Mouse (Mus musculus) stomach, embryonic 14.5 days (tissue): ENCODE measurements around the gene Vps45. TPM values are rescaled to one million over a fixed set of nuclear protein-coding genes. Genes with fewer than 3 reads are reported as not detected.

ENCODE experiments used
- ATAC-seq: fragments of 200-750 bp; cut with Nextera tagmentation; 2 replicates; pipeline ENCODE4 v1.8.0; 2017; ENCODE audit warnings: low read depth, moderate TSS enrichment; ENCODE audit not compliant: insufficient number of reproducible peaks, insufficient read depth, low FRiP score
- H3K27ac ChIP-seq: fragments of 300-500 bp; sonication (generic); 2 replicates; pipeline ENCODE4 v1.5.1; 2014; ENCODE audit warnings: mild to moderate bottlenecking, low read length, moderate library complexity, mixed read lengths
- H3K27me3 ChIP-seq: fragments of 300-500 bp; sonication (generic); 2 replicates; pipeline ENCODE4 v1.6.1; 2014; ENCODE audit warnings: low read length, control low read depth, mixed read lengths; ENCODE audit not compliant: control insufficient read depth, insufficient read depth
- H3K36me3 ChIP-seq: fragments of 300-500 bp; sonication (generic); 2 replicates; pipeline ENCODE4 v1.6.1; 2014; ENCODE audit warnings: mild to moderate bottlenecking, control low read depth, low read length, moderate library complexity, mixed read lengths; ENCODE audit not compliant: control insufficient read depth, insufficient read depth
- H3K4me1 ChIP-seq: fragments of 300-500 bp; sonication (generic); 2 replicates; pipeline ENCODE4 v1.6.1; 2014; ENCODE audit warnings: low read length, control low read depth, mixed read lengths; ENCODE audit not compliant: control insufficient read depth, insufficient read depth
- H3K4me2 ChIP-seq: fragments of 300-500 bp; sonication (generic); replicated peaks from 2 replicates; pipeline ENCODE4 v1.6.1; 2014; ENCODE audit warnings: low read depth, low read length, control low read depth
- H3K4me3 ChIP-seq: fragments of 300-500 bp; sonication (generic); 2 replicates; pipeline ENCODE4 v1.5.1; 2014; ENCODE audit warnings: low read depth, low read length, control low read depth
- H3K9ac ChIP-seq: fragments of 300-500 bp; sonication (generic); replicated peaks from 2 replicates; pipeline ENCODE4 v1.6.1; 2014; ENCODE audit warnings: low read depth, mild to moderate bottlenecking, control low read depth, low read length, moderate library complexity, mixed read lengths
- H3K9me3 ChIP-seq: fragments of 300-500 bp; sonication (generic); 2 replicates; pipeline ENCODE4 v1.6.1; 2016; ENCODE audit warnings: low read depth, low read length, control low read depth; ENCODE audit not compliant: control insufficient read depth
- WGBS: fragments of 180-500 bp; shearing (Covaris S2); extraction: QIAGEN DNeasy Blood & Tissue Kit; methylation state at CpG from one replicate; pipeline ENCODE4 v1.1.7; 2014; 5-methylcytosine and 5-hydroxymethylcytosine counted together
- polyA plus RNA-seq: library from polyadenylated mRNA; unstranded; fragments of >200 nt; fragmentation: Nextera tagmentation; extraction: Ambion mirVana; gene quantifications from 2 replicates; pipeline ENCODE4 v1.2.1, GENCODE M21; 2014

The Vps45 gene
- polyA plus RNA-seq: 22.5 and 26.8 TPM in 2 replicates

DNA sequence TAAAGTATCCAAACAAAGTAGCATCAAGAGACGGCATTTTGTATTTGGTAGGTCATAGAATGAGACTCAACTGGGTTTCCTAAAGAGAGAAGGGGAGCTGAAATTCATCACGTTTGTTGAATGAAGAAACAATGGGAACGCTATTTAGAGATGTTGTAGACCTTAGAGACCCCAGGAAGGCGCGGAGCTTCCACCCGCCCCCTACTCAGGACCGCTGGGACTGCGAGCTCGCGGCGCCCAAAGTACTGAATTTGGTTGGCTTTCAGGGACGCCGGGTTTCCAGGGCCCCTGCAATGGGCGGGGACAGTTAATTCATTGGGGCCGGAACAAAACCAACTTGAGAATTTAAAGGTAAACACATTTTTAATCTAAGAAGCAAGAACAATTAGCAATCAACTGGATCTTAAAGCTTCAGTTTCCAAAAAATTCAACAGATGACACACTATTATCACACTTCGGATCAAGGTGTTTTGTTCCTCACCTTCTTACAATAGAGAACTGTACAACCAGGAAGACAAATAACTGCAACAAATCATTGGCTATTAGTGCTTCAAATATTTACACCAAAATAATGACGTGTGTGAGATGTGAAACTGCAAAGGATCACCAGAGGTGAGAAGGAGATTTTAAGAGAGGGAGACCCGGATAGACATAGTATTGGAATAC is at the start of gene Vps45:
Gene Vps45, minus strand, starts transcription at position 236 of the 666 bp plus-strand sequence.
- ATAC-seq: peak; percentile 66; the same call in 1 of the 2 replicates
- Histone ChIP-seq H3K27ac (peak within 1 kb of the TSS; percentile 87), H3K4me2 (peak within 1 kb of the TSS; percentile 74), H3K4me1 (no peaks in the 10 kb centered on the region; the same call in 1 of the 2 replicates), H3K9me3 (no peaks in the 10 kb centered on the region), H3K27me3 (no peaks in the 10 kb centered on the region), H3K4me3 (peak within 1 kb of the TSS; percentile 67), H3K9ac (peak within 1 kb of the TSS; percentile 61), H3K36me3 (no peaks in the 10 kb centered on the region)
- 2% methylated on average over 18 of the region's 18 CpGs for WGBS

DNA sequence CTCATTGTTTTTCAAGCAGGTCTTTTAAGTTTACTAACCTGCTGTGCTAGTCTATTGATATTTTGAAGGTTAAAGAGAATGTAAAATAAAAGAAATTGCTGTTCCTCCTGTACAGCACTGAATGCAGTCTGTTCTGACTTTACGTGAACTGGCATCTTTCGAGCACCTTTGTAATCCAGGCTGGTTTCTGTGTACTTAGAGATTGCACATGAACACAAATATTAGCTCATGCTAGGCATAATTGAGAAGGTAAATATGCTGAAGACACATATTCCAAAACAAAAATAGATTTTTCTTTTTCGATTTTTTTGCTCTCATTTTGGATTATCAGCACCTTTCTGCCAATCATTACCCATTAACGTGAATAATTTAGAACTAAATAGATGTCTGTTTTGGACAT is 47.9 kb upstream of the Vps45 start:
- no peaks in the 10 kb centered on the region for H3K36me3 ChIP-seq
- peak overlapping the region; percentile 57 for H3K4me2 ChIP-seq
- peaks cover 10% of the 10 kb centered on the region; the same call in 1 of the 2 replicates for H3K4me1 ChIP-seq
- 76% methylated on average over 4 of the region's 4 CpGs for WGBS
- no peak for ATAC-seq
- no peak overlapping the region for H3K27ac ChIP-seq
- H3K9ac ChIP-seq: no peak overlapping the region
- no peaks in the 10 kb centered on the region for H3K9me3 ChIP-seq
- H3K4me3 ChIP-seq: peak overlapping the region; percentile 87; the same call in 1 of the 2 replicates
- H3K27me3 ChIP-seq: no peaks in the 10 kb centered on the region

DNA sequence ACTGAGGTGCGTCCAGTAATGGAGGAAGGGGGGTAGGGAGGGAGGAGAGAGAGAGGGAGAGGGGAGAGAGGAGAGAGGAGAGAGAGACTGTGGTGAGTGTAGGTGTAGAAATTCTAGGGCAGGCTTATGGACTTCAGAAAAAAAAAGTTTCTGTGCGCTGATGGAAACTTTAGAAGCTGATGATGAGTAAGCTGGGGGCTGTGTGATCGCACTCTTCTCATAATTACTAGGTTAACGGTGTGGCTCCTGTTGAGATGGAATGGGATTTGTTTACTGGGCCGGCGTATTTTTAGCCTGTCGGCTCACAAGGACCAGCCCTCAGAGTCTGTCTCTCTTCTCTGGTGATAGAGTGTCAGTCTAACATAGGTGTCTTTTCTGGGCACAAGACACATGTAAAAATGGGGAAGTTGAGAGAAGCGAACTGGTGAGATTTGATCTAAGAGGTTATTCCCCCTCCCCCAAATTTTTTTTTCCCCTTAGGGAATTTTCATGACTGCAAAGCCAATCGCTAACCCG is 47.0 kb upstream of the Vps45 start:
- 8% methylated on average over 10 of the region's 10 CpGs for WGBS
- no peak for ATAC-seq
- Histone ChIP-seq H3K4me2 (peak overlapping the region; percentile 57), H3K27me3 (no peaks in the 10 kb centered on the region), H3K9ac (peak overlapping the region; percentile 89), H3K27ac (peak overlapping the region; percentile 93; the same call in 1 of the 2 replicates), H3K4me3 (peak overlapping the region; percentile 87), H3K9me3 (no peaks in the 10 kb centered on the region), H3K36me3 (no peaks in the 10 kb centered on the region), H3K4me1 (peaks cover 10% of the 10 kb centered on the region; the same call in 1 of the 2 replicates)

- peak; percentile 90 for ATAC-seq
- Histone ChIP-seq H3K27me3 (no peaks in the 10 kb centered on the region), H3K4me2 (peak within 1 kb of the TSS; percentile 57), H3K36me3 (no peaks in the 10 kb centered on the region), H3K4me1 (peaks cover 10% of the 10 kb centered on the region; the same call in 1 of the 2 replicates), H3K27ac (peak within 1 kb of the TSS; percentile 93), H3K9me3 (no peaks in the 10 kb centered on the region), H3K9ac (peak within 1 kb of the TSS; percentile 89), H3K4me3 (peak within 1 kb of the TSS; percentile 87)
- under 1% methylated on average over 78 of the region's 84 CpGs for WGBS
Observed at GRCm38 (mm10) chr3:96104261-96105065, 46.2 kb upstream of the Vps45 start, which contains the start of gene Otud7b. Gene Otud7b (plus strand): TSS chr3:96104527.

DNA sequence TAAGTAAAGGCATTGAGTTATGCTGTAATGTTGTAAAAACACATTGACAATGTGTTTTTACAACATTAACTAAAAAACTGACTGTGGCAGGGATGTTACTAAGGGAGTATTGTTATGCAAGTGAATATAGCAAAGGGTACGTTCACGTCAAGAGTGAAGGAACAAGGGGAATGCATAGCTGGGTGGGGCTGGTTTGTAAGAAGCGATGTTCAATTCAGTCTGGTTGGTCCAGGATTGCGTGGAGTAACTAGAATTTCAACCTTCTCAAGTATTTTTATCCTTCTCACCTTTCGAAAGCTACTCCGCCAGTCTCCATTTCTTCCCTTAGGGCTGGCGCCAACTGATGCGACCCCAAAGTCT is 45.6 kb upstream of the Vps45 start:
- peak overlapping the region; percentile 89 for H3K9ac ChIP-seq
- no peaks in the 10 kb centered on the region for H3K9me3 ChIP-seq
- H3K27me3 ChIP-seq: no peaks in the 10 kb centered on the region
- WGBS: 1% methylated on average over 8 of the region's 8 CpGs
- no peaks in the 10 kb centered on the region for H3K36me3 ChIP-seq
- peak overlapping the region; percentile 93 for H3K27ac ChIP-seq
- peaks cover 10% of the 10 kb centered on the region; the same call in 1 of the 2 replicates for H3K4me1 ChIP-seq
- H3K4me2 ChIP-seq: peak overlapping the region; percentile 44
- H3K4me3 ChIP-seq: peak overlapping the region; percentile 87
- peak; percentile 51; the same call in 1 of the 2 replicates for ATAC-seq

DNA sequence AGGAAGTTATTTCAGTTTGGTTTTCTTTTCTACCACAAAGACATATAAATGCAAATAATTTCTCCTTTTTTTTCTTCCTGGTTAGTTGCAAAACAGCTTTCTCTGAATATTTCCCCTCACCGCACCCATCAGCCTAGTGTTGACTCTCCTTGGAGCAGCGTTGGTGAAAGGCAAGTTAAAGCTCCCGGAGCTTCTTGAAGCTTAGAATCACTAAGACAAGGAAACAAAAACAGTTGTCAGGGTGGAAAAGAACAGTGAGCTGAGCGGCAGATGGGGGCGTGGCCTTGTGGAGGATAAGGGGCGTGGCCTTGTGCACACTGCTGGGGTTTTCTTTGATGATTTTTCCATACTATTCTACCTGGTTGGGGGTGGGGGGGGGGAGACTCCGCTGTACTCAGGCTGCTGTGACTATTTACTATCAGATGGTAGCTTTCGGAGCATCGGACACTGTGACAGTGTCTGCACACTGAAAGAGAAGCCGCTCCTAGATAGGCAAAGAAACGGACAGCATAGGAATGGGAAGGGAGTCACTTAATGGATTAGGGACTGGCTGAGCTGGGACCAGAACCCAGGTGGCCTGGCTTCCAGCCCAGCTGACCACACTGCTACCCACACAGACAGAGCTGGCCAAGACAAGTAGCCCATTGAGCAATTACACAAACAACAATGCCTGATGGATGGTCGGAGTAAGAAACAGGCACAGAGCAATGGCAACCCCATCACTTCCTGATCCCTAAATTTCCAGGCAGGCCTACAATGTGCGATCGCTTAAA is 44.0 kb upstream of the Vps45 start:
- Histone ChIP-seq H3K4me3 (no peak overlapping the region; the same call in 1 of the 2 replicates), H3K36me3 (no peaks in the 10 kb centered on the region), H3K27ac (no peak overlapping the region), H3K27me3 (no peaks in the 10 kb centered on the region), H3K4me2 (peak overlapping the region; percentile 36), H3K4me1 (peaks cover 10% of the 10 kb centered on the region; the same call in 1 of the 2 replicates), H3K9me3 (no peaks in the 10 kb centered on the region), H3K9ac (no peak overlapping the region)
- no peak for ATAC-seq
- WGBS: 22% methylated on average over 14 of the region's 14 CpGs

GRCm38 (mm10) chr3:96098616-96099267 is 40.5 kb upstream of the Vps45 start:
- WGBS: 31% methylated on average over 7 of the region's 7 CpGs
- no peak overlapping the region for H3K4me2 ChIP-seq
- no peaks in the 10 kb centered on the region for H3K36me3 ChIP-seq
- ATAC-seq: no peak; the same call in 1 of the 2 replicates
- no peak overlapping the region for H3K27ac ChIP-seq
- H3K27me3 ChIP-seq: no peaks in the 10 kb centered on the region
- no peaks in the 10 kb centered on the region for H3K9me3 ChIP-seq
- no peak overlapping the region for H3K4me3 ChIP-seq
- peaks cover 5% of the 10 kb centered on the region; the same call in 1 of the 2 replicates for H3K4me1 ChIP-seq
- H3K9ac ChIP-seq: no peak overlapping the region
